Mouse (Mus musculus) bone marrow, adult 2 months (tissue): ENCODE measurements around the gene Esam.

ENCODE experiments used
- CTCF ChIP-seq: fragments of 200-500 bp; IDR thresholded peaks from 2 replicates; pipeline ENCODE4 v1.5.1; 2011; ENCODE audit warnings: low read length, control low read depth; ENCODE audit not compliant: control insufficient read depth, insufficient read depth
- POLR2A ChIP-seq: fragments of 200-500 bp; IDR thresholded peaks from 2 replicates; pipeline ENCODE4 v1.6.1; 2011; ENCODE audit warnings: low read depth, mild to moderate bottlenecking, control low read depth, low read length, borderline replicate concordance; ENCODE audit not compliant: control insufficient read depth

GRCm38 (mm10) chr9:37567454-37567853 is 39.6 kb downstream of the Esam start:
- TF ChIP-seq CTCF = no peak
- TF ChIP-seq POLR2A = no peak
